Mouse (Mus musculus) E14TG2a.4 (cell line): ENCODE measurements around the gene Stpg3.

ENCODE experiments used
- H3K27me3 ChIP-seq: 2 replicates; pipeline ENCODE4 v1.6.1; 2014; ENCODE audit warnings: low read length, control low read depth; ENCODE audit not compliant: insufficient read depth
- H3K36me3 ChIP-seq: 2 replicates; pipeline ENCODE4 v1.6.1; 2014; ENCODE audit warnings: low read length, control low read depth; ENCODE audit not compliant: insufficient read depth
- H3K4me1 ChIP-seq: replicated peaks from 2 replicates; pipeline ENCODE4 v1.6.1; 2014; ENCODE audit warnings: low read depth, low read length, control low read depth
- H3K4me3 ChIP-seq: replicated peaks from 2 replicates; pipeline ENCODE4 v1.5.1; 2014; ENCODE audit warnings: mild to moderate bottlenecking, low read length
- H3K9me3 ChIP-seq: 2 replicates; pipeline ENCODE4 v1.6.1; 2014; ENCODE audit warnings: low read length, control low read depth
- CTCF ChIP-seq: conservative IDR thresholded peaks from 2 replicates; pipeline ENCODE4 v1.5.1; 2014; ENCODE audit warnings: low read length
- NANOG ChIP-seq: IDR thresholded peaks from 2 replicates; pipeline ENCODE4 v1.6.1; 2014; ENCODE audit warnings: borderline replicate concordance, low read length, mixed read lengths
- POU5F1 ChIP-seq: IDR thresholded peaks from 2 replicates; pipeline ENCODE4 v1.6.1; 2014; ENCODE audit warnings: low read length, borderline replicate concordance

The Stpg3 gene

GRCm38 (mm10) chr2:25203631-25204214 is 10.7 kb downstream of the Stpg3 start:
- TF ChIP-seq CTCF, result no peak
- no peak for TF ChIP-seq NANOG
- TF ChIP-seq POU5F1, result no peak
- Histone ChIP-seq H3K9me3 (no peaks in the 10 kb centered on the region), H3K36me3 (peaks cover 100% of the 10 kb centered on the region), H3K27me3 (no peaks in the 10 kb centered on the region), H3K4me1 (peaks cover 24% of the 10 kb centered on the region), H3K4me3 (no peak overlapping the region)

GRCm38 (mm10) chr2:25200631-25201030 is 13.8 kb downstream of the Stpg3 start:
- Histone ChIP-seq H3K27me3 (no peaks in the 10 kb centered on the region), H3K36me3 (peaks cover 77% of the 10 kb centered on the region), H3K9me3 (no peaks in the 10 kb centered on the region), H3K4me3 (no peak overlapping the region), H3K4me1 (peaks cover 41% of the 10 kb centered on the region)
- no peak for TF ChIP-seq POU5F1
- no peak for TF ChIP-seq NANOG
- TF ChIP-seq CTCF, result no peak

GRCm38 (mm10) chr2:25197946-25198345 is 16.5 kb downstream of the Stpg3 start:
- TF ChIP-seq NANOG, result no peak
- TF ChIP-seq POU5F1, result no peak
- no peak for TF ChIP-seq CTCF
- Histone ChIP-seq H3K36me3 (peaks cover 61% of the 10 kb centered on the region), H3K4me1 (peaks cover 68% of the 10 kb centered on the region), H3K4me3 (no peak overlapping the region), H3K9me3 (no peaks in the 10 kb centered on the region), H3K27me3 (peaks cover 8% of the 10 kb centered on the region)

- no peak for TF ChIP-seq POU5F1
- Histone ChIP-seq H3K27me3 (peaks cover 8% of the 10 kb centered on the region), H3K9me3 (no peaks in the 10 kb centered on the region), H3K4me3 (peak overlapping the region; percentile 81), H3K36me3 (peaks cover 54% of the 10 kb centered on the region), H3K4me1 (peaks cover 70% of the 10 kb centered on the region)
Measured at GRCm38 (mm10) chr2:25197191-25197590, 17.2 kb downstream of the Stpg3 start.

GRCm38 (mm10) chr2:25196172-25196954 is 18.1 kb downstream of the Stpg3 start, which contains the start of gene Tor4a:
TSS of gene Tor4a (minus strand) at chr2:25196886.
- Histone ChIP-seq H3K4me1 (peaks cover 70% of the 10 kb centered on the region), H3K4me3 (peak within 1 kb of the TSS; percentile 81), H3K27me3 (peaks cover 8% of the 10 kb centered on the region), H3K9me3 (no peaks in the 10 kb centered on the region), H3K36me3 (peaks cover 46% of the 10 kb centered on the region)
- TF ChIP-seq POU5F1, result no peak
- TF ChIP-seq CTCF, result no peak
- no peak for TF ChIP-seq NANOG

GRCm38 (mm10) chr2:25195211-25196156 is 19.0 kb downstream of the Stpg3 start:
- peaks cover 8% of the 10 kb centered on the region for H3K27me3 ChIP-seq
- TF ChIP-seq CTCF, result no peak
- no peak for TF ChIP-seq NANOG
- TF ChIP-seq POU5F1, result no peak
- H3K4me1 ChIP-seq, result peaks cover 68% of the 10 kb centered on the region
- H3K4me3 ChIP-seq, result peak overlapping the region; percentile 81
- H3K36me3 ChIP-seq, result peaks cover 37% of the 10 kb centered on the region
- no peaks in the 10 kb centered on the region for H3K9me3 ChIP-seq

GRCm38 (mm10) chr2:25194486-25195171 is 19.8 kb downstream of the Stpg3 start:
- peaks cover 8% of the 10 kb centered on the region for H3K27me3 ChIP-seq
- H3K36me3 ChIP-seq, result peaks cover 28% of the 10 kb centered on the region
- TF ChIP-seq POU5F1 (no peak), NANOG (no peak), CTCF (no peak)
- H3K4me1 ChIP-seq, result peaks cover 60% of the 10 kb centered on the region
- H3K9me3 ChIP-seq, result no peaks in the 10 kb centered on the region
- H3K4me3 ChIP-seq, result peak overlapping the region; percentile 81
